Mouse (Mus musculus): ENCODE results near the gene Tas2r116. TPM values are rescaled to one million over a fixed set of nuclear protein-coding genes. Genes with fewer than 3 reads are reported as not detected.

The Tas2r116 gene
- polyA plus RNA-seq (2012): not detected in 2 replicates

DNA sequence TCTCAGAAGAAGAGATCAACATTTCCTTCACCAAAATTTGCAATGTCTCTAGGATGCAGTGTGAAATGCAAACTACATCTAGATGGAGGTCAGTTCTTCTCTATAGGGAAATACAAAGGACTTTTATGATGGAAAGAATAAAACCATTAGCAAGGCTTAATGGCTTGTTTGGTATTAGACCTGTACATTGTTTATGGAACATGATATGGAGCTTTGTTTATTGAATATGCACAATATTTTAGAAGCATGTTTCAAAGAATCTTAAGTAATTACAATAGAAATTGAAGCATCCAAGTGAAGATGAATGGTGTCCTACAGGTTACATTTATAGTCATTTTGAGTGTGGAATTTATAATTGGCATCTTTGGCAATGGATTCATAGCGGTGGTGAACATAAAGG lies at the start of gene Tas2r116:
Tas2r116 (plus strand) TSS at position 301 of the 400 bp plus-strand sequence.
- no peak for TF ChIP-seq GATA1 (IDR thresholded peaks at IDR 0.05; ENCODE audit: low read length)

DNA sequence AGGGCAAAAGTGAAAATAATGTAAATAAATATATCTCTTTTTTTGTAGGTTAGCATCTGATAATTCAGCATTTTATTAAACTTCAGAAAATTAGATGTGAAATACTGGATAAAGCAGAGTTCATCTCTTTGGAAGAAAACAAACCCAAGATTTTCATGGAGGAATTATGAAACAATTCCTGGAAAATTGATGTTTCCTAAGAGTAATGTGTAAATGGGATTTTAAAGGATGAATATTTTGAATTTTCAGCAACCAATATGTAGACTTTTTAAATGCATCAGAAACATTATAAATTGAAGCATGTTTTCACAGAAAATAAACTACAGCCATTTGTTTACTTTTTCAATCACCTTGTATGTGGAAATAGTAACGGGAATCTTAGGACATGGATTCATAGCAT lies 8.4 kb upstream of the Tas2r116 start, which contains the start of gene Tas2r123:
Tas2r123 (plus strand) TSS at position 301 of the 400 bp plus-strand sequence.
- TF ChIP-seq GATA1 (IDR thresholded peaks at IDR 0.05; ENCODE audit: low read length): no peak

DNA sequence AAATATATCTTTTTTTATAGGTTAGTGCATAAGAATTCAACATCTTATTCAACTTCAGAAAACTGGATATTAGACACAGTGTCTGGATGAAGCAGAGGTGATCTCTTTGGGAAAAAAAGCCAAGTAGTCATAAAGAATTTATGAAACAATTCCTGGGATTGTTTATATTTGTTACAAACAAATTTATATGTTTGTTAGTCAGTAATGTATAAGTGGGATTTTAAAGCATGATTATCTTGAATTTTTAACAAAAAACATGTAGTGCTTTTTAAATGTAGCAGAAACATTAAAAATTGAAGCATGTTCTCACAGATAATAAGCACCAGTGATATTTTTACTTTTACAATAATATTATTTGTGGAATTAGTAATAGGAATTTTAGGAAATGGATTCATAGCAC lies 12.5 kb downstream of the Tas2r116 start, which contains the start of gene Tas2r110:
Tas2r110 (plus strand) TSS at position 301 of the 400 bp plus-strand sequence.
- TF ChIP-seq GATA1 (IDR thresholded peaks at IDR 0.05; ENCODE audit: low read length): no peak

DNA sequence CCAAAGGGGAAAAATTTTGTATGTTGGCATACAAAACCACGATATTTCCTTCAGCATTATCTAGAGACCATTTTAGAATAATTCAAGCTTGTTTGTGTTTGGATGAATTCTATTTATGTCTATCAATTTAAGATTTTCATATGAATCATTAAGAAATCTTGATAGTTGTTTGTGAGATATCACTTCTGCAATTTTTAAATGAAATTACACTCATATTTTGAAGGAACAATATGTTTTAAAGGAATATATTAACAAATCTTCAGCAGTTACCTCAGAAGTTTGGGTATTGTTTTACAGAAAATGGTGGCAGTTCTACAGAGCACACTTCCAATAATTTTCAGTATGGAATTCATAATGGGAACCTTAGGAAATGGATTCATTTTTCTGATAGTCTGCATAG lies 37.5 kb downstream of the Tas2r116 start, which contains the start of gene Tas2r113:
Tas2r113 (plus strand) TSS at position 301 of the 400 bp plus-strand sequence.
- TF ChIP-seq GATA1 (IDR thresholded peaks at IDR 0.05; ENCODE audit: low read length): no peak

Other genes starting within 250 kb of the Tas2r116 start
- gene A630073D07Rik, start 203.9 kb upstream of the Tas2r116 start, polyA plus RNA-seq (2012): not detected in 2 replicates
- not detected in 2 replicates for gene Tas2r120, start 198.5 kb upstream of the Tas2r116 start, polyA plus RNA-seq (2012)
- gene Tas2r121, start 154.4 kb upstream of the Tas2r116 start, polyA plus RNA-seq (2012): not detected in 2 replicates
- gene Tas2r122, start 143.5 kb upstream of the Tas2r116 start, polyA plus RNA-seq (2012): not detected in 2 replicates
- not detected in 2 replicates for gene Tas2r115, start 117.4 kb upstream of the Tas2r116 start, polyA plus RNA-seq (2012)
- not detected in 2 replicates for gene Tas2r124, start 100.7 kb upstream of the Tas2r116 start, polyA plus RNA-seq (2012)
- not detected in 2 replicates for gene Tas2r102, start 93.3 kb upstream of the Tas2r116 start, polyA plus RNA-seq (2012)
- not detected in 2 replicates for gene Tas2r136, start 77.3 kb upstream of the Tas2r116 start, polyA plus RNA-seq (2012)
- not detected in 2 replicates for gene Tas2r117, start 52.6 kb upstream of the Tas2r116 start, polyA plus RNA-seq (2012)
- gene Tas2r123, start 8.3 kb upstream of the Tas2r116 start, polyA plus RNA-seq (2012): not detected in 2 replicates
- not detected in 2 replicates for gene Tas2r110, start 12.6 kb downstream of the Tas2r116 start, polyA plus RNA-seq (2012)
- not detected in 2 replicates for gene Tas2r113, start 37.6 kb downstream of the Tas2r116 start, polyA plus RNA-seq (2012)
- gene Tas2r125, start 54.2 kb downstream of the Tas2r116 start, polyA plus RNA-seq (2012): not detected in 2 replicates
- gene Tas2r129, start 95.7 kb downstream of the Tas2r116 start, polyA plus RNA-seq (2012): not detected in 2 replicates
- gene Tas2r131, start 102.5 kb downstream of the Tas2r116 start, polyA plus RNA-seq (2012): not detected in 2 replicates
- not detected in 2 replicates for gene Tas2r109, start 125.5 kb downstream of the Tas2r116 start, polyA plus RNA-seq (2012)
- not detected in 2 replicates for gene Tas2r103, start 181.7 kb downstream of the Tas2r116 start, polyA plus RNA-seq (2012)
- gene Tas2r140, start 200.4 kb downstream of the Tas2r116 start, polyA plus RNA-seq (2012): not detected in 2 replicates
- gene Smim10l1, start 249.5 kb downstream of the Tas2r116 start, polyA plus RNA-seq (2012): 63.3 and 86.0 TPM in 2 replicates